14 mouse cellular contexts compared by ENCODE assay signal in the genomic region with DNA sequence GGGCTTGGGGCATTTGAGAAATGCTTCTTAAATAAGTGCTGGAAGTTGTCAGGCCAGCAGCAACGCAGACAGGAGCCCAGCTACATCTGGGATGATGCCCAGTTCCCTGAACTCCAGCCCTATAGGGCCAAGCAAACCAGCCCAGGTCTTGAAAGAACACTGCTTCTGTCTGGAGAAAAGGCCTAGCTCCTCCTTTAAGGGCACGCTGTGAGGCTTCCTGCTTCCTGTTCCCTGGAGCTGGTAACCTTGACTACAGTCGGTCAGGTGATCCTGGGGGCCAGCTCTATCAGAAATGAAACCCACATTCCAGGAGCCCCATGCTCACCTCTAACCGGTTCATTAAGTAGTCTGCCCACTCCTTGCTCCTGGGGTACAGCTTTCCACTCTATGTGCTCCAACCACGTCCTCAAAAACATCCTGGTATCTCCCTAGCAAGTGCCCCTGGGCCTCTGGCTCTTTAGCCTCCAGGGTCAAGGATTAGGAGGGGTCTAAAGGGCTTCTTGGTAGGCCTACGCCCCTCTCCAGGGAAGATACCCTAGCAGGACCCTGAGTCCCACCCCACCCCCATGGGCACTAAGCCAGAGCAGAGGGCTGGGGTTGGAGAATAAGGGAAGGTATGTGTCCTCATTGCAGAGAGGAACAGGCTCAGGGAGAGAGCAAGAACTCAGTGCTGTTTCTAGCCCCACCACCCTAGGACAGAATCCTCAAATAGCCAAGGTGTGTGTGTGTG. TPM values are rescaled to one million over a fixed set of nuclear protein-coding genes. Genes with fewer than 3 reads are reported as not detected.
DNase-seq lines count a peak whose midpoint lies in the region; TF ChIP-seq lines count a peak whose summit lies in the region.
"Had no signal": no experiment of that assay in that cellular context is flagged by ENCODE, and none has a peak within 500 bp of the region (broad histone marks: within the 10 kb centered on the region; RNA-seq: fewer than 3 reads in every experiment).

No protein-coding gene starts in this region.

- 67% methylated on average over 6 of the region's 6 CpGs for WGBS in limb, embryonic 10.5 days

- H3K36me3 ChIP-seq in limb, embryonic 10.5 days = peaks cover 8% of the 10 kb centered on the region
- H3K36me3 ChIP-seq: embryonic facial prominence, embryonic 12.5 days had no signal

- intact Hi-C loops in left cerebral cortex, postnatal 25 days (cut with DNase I) = no loop called here

- H3K27ac ChIP-seq in layer of hippocampus, adult 2 months = 0 out of 2 replicates have a peak overlapping the region, but pooled peaks have one; percentile 18
- peak overlapping the region; percentile 66 for H3K27ac ChIP-seq in limb, embryonic 10.5 days
- H3K27ac ChIP-seq: embryonic facial prominence, embryonic 12.5 days; gastrocnemius, adult 2 months had no signal

- H3K9me3 ChIP-seq in limb, embryonic 10.5 days (replicated peaks) = no peaks in the 10 kb centered on the region
- H3K9me3 ChIP-seq: embryonic facial prominence, embryonic 12.5 days had no signal

- no peaks in the 10 kb centered on the region for H3K27me3 ChIP-seq in limb, embryonic 10.5 days (ENCODE audit: low read depth, poor library complexity, severe bottlenecking)
- H3K27me3 ChIP-seq: embryonic facial prominence, embryonic 12.5 days had no signal

- no peak overlapping the region for H3K4me3 ChIP-seq in layer of hippocampus, adult 2 months
- no peak overlapping the region for H3K4me3 ChIP-seq in limb, embryonic 10.5 days
- H3K4me3 ChIP-seq: embryonic facial prominence, embryonic 12.5 days; gastrocnemius, adult 2 months had no signal

- peaks cover 33% of the 10 kb centered on the region for H3K4me1 ChIP-seq in limb, embryonic 10.5 days

- TF ChIP-seq CTCF in layer of hippocampus, adult 2 months (conservative IDR thresholded peaks at IDR 0.05) = no peak

- DNase-seq in cerebellum, adult 8-10 months = peak; percentile 34
- DNase-seq in cerebellum, postnatal 4 days (ENCODE audit: low spot score in 2 of 2) = no peak
- no peak for DNase-seq in layer of hippocampus, adult 2 months (ENCODE audit: low spot score in 2 of 2)
- DNase-seq in layer of hippocampus, adult 9-11 months = no peak
- DNase-seq in NIH3T3 (ENCODE audit: low read depth) = peak; percentile 50
- DNase-seq in limb, embryonic 10.5 days (ENCODE audit: low spot score) = no peak
- DNase-seq in left cerebral cortex, postnatal 25 days (ENCODE audit: low spot score in 2 of 2) = no peak
- DNase-seq in spleen, postnatal 14 days (ENCODE audit: low spot score in 2 of 2) = no peak
- DNase-seq: adrenal gland, postnatal 10 days; gastrocnemius, adult 2 months; right cerebral cortex, adult 18-20 months; thymus, postnatal 4 days had no signal

RNA-seq across cellular contexts. Expression of a gene that starts 2.5 kb away (rescaled TPM):
- 100 to 1,000 TPM; 109 to 120 TPM for total RNA-seq in layer of hippocampus, adult 2 months (2021)
- 83.6 and 94.6 TPM in 2 replicates for polyA plus RNA-seq in limb, embryonic 10.5 days (2016; fragmentation: Nextera tagmentation; extraction: Ambion mirVana)
- total RNA-seq in left cerebral cortex, postnatal 25 days (2021) = 100 to 1,000 TPM; 112 to 127 TPM

RNA-seq across cellular contexts. Expression of a gene that starts 3.5 kb away (rescaled TPM):
- 1 to 10 TPM in 1 of 2 experiments, under 1 TPM in 1; 0.97 to 1.5 TPM for total RNA-seq in layer of hippocampus, adult 2 months (2021)
- 6.1 and 7.0 TPM in 2 replicates for polyA plus RNA-seq in limb, embryonic 10.5 days (2016; fragmentation: Nextera tagmentation; extraction: Ambion mirVana)
- 1 to 10 TPM; 1.1 to 1.7 TPM for total RNA-seq in left cerebral cortex, postnatal 25 days (2021)

RNA-seq across cellular contexts. Expression of a gene that starts 4.3 kb away (rescaled TPM):
- not detected for total RNA-seq in layer of hippocampus, adult 2 months (2021)
- not detected in 2 replicates for polyA plus RNA-seq in limb, embryonic 10.5 days (2016; fragmentation: Nextera tagmentation; extraction: Ambion mirVana)
- not detected for total RNA-seq in left cerebral cortex, postnatal 25 days (2021)
- total RNA-seq: adrenal gland, postnatal 10 days; gastrocnemius, adult 2 months had no signal
- polyA plus RNA-seq: C2C12; embryonic facial prominence, embryonic 12.5 days had no signal

RNA-seq across cellular contexts. Expression of a gene that starts 28.2 kb away (rescaled TPM):
- total RNA-seq in layer of hippocampus, adult 2 months (2021) = 100 to 1,000 TPM; 541 to 735 TPM
- polyA plus RNA-seq in limb, embryonic 10.5 days (2016; fragmentation: Nextera tagmentation; extraction: Ambion mirVana) = not detected in 2 replicates
- 1,000 to 10,000 TPM; 1,926 to 2,241 TPM for total RNA-seq in left cerebral cortex, postnatal 25 days (2021)
- total RNA-seq: gastrocnemius, adult 2 months had no signal
- polyA plus RNA-seq: C2C12 had no signal

RNA-seq across cellular contexts. Expression of a gene that starts 37.1 kb away (rescaled TPM):
- total RNA-seq in layer of hippocampus, adult 2 months (2021) = 10 to 100 TPM; 55.7 to 62.1 TPM
- 10.0 and 14.6 TPM in 2 replicates for polyA plus RNA-seq in limb, embryonic 10.5 days (2016; fragmentation: Nextera tagmentation; extraction: Ambion mirVana)
- total RNA-seq in left cerebral cortex, postnatal 25 days (2021) = 10 to 100 TPM; 68.6 to 81.0 TPM

Comparison
In these comparisons a context has a peak if more than half of its experiments do, and no peak if none do; other contexts are left out.
1. DNase-seq: peak in cerebellum, adult 8-10 months (single experiment) and NIH3T3 (single experiment); none in cerebellum, postnatal 4 days (0 of 2), layer of hippocampus, adult 2 months (0 of 2), layer of hippocampus, adult 9-11 months (single experiment), limb, embryonic 10.5 days (single experiment), left cerebral cortex, postnatal 25 days (0 of 2) and spleen, postnatal 14 days (0 of 2).